Comparison of ENCODE assay signal across 22 mouse cellular contexts in genomic region chr16:92250452-92250851, GRCm38 (mm10). TPM values are rescaled to one million over a fixed set of nuclear protein-coding genes. Genes with fewer than 3 reads are reported as not detected.
"Had no signal": no experiment of that assay in that cellular context is flagged by ENCODE, and none has a peak within 500 bp of the region (broad histone marks: within the 10 kb centered on the region; RNA-seq: fewer than 3 reads in every experiment).

No protein-coding gene starts in this region.

- H3K4me3 ChIP-seq: liver, embryonic 15.5 days; lung, embryonic 15.5 days; megakaryocyte, embryonic 14.5 days; midbrain, embryonic 13.5 days; midbrain, embryonic 15.5 days; neural tube, embryonic 12.5 days; stomach, embryonic 15.5 days had no signal

- H3K4me2 ChIP-seq: liver, embryonic 15.5 days; lung, embryonic 15.5 days; midbrain, embryonic 11.5 days; midbrain, embryonic 13.5 days; midbrain, embryonic 15.5 days; neural tube, embryonic 12.5 days; stomach, embryonic 15.5 days had no signal

- H3K9ac ChIP-seq: liver, embryonic 15.5 days; liver, postnatal 0 days; lung, embryonic 15.5 days; midbrain, embryonic 13.5 days; midbrain, embryonic 15.5 days; neural tube, embryonic 12.5 days; stomach, embryonic 15.5 days had no signal

- H3K4me1 ChIP-seq: liver, embryonic 15.5 days; midbrain, embryonic 13.5 days; midbrain, embryonic 15.5 days; neural tube, embryonic 12.5 days had no signal

- H3K27ac ChIP-seq: liver, embryonic 15.5 days; lung, embryonic 15.5 days; macrophage; midbrain, embryonic 13.5 days; midbrain, embryonic 15.5 days; neural tube, embryonic 12.5 days; stomach, embryonic 15.5 days; stomach, postnatal 0 days had no signal

- H3K36me3 ChIP-seq: liver, embryonic 15.5 days; lung, embryonic 15.5 days; midbrain, embryonic 13.5 days; midbrain, embryonic 15.5 days; neural tube, embryonic 12.5 days; stomach, embryonic 15.5 days had no signal

- DNase-seq: liver, postnatal 0 days; lung, adult 2 months; lung, postnatal 14 days; right cerebral cortex, postnatal 14 days; thymus, adult 2 months; thymus, postnatal 25 days; thymus, postnatal 4 days had no signal

- H3K9me3 ChIP-seq: liver, embryonic 15.5 days; lung, embryonic 15.5 days; midbrain, embryonic 13.5 days; midbrain, embryonic 15.5 days; neural tube, embryonic 12.5 days; stomach, embryonic 15.5 days had no signal

- ATAC-seq: liver, postnatal 0 days; midbrain, embryonic 13.5 days; midbrain, embryonic 15.5 days had no signal

- H3K27me3 ChIP-seq: midbrain, embryonic 13.5 days; midbrain, embryonic 15.5 days; neural tube, embryonic 12.5 days; stomach, embryonic 15.5 days had no signal

RNA-seq across cellular contexts. Expression of gene Kcne2, which starts 41.7 kb away (rescaled TPM):
- total RNA-seq: megakaryocyte progenitor cell, adult 5-6 weeks; monocyte, adult 5-6 weeks; neutrophil, adult 5-6 weeks had no signal
- polyA plus RNA-seq: liver, embryonic 15.5 days; liver, postnatal 0 days; macrophage; spleen, adult 2 months; urinary bladder, adult 2 months had no signal
